Mouse (Mus musculus): Measurements from ENCODE around the gene Crabp1.

DNA sequence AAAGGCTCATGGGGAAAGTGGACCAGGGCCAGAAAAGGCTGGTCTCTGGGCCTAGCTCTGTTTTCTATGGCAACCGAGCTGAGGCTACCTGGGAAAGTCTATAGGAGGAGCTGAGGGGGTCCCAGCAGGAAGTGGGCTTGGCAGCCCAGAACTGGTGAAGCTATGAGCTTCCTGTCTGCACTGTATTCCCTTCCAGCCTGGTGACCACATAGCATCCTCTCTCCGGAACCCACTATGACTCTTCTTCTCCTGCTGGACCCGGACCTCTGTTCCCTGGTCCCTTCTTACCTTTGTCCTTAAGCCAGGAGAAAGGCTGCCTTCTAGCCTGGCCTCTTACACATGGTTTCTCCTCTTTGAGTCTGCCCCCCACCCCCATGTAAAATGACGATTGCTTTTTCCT is 20.7 kb upstream of the Crabp1 start:
- TF ChIP-seq POLR2A (IDR thresholded peaks at IDR 0.05; ENCODE audit: borderline replicate concordance, control insufficient read depth, low read depth, low read length): no peak
- no peak for TF ChIP-seq CTCF (IDR thresholded peaks at IDR 0.05; ENCODE audit: control insufficient read depth, insufficient read depth, low read length)

Measured in bone marrow, adult 2 months (tissue).